Mouse (Mus musculus): ENCODE data around the gene Sult5a1.
"Not testable (repeated sequence)": the region's sequence is repeated elsewhere in the genome, so short reads cannot be mapped to it uniquely, and the experiment has no call there.

Sult5a1 gene

DNA sequence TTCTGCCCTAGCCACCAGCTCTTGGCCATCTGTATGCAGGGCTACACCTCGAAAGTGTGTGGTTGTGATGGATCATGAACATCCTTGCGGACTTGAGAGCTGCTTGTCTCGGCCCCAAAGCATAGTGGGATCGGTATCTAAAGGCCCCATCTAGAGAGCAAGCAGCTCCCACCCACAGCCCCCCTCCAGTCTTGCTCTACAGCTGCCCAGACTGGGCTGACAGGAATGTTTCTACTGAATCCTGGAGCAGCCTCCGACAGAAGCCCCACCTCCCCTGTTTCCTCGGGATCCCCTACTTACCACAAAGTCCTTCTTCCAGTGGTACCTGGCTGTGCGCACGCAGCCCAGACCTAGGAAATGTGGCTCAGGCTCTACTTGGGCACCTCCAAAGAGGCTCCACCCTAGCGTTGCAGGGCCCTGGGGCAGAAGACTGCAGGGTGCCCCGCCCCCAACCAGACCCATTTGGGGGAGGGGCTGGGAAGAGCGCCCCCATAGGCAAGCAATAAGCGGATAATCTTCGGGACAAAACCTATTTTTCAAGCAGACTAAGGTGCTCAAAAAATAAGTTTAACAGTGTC, at the start of gene Sult5a1:
Gene Sult5a1, minus strand, starts transcription at position 428 of the 578 bp plus-strand sequence.
- no peak for DNase-seq

GRCm38 (mm10) chr8:123203571-123203970, 45.5 kb upstream of the Sult5a1 start:
- DNase-seq = no peak

GRCm38 (mm10) chr8:123202288-123202687, 44.2 kb upstream of the Sult5a1 start:
- DNase-seq = peak; percentile 71 to 85

- DNase-seq = peak in 1 of 2 experiments; percentile 1
These were observed 41.7 kb upstream of the Sult5a1 start for GRCm38 (mm10) chr8:123199864-123200263.

DNA sequence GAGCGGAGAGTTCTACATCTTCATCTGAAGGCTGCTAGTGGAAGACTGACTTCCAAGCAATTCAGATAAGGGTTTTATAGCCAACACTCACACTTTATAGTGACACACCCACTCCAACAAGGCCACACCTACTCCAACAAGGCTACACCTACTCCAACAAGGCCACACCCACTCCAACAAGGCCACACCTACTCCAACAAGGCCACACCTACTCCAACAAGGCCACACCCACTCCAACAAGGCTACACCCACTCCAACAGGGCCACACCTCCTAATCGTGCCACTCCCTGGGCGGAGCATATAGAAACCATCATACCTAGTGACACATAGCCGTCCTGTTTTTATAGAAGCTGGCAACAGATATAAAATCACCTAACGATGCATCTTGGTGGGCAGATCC, 38.9 kb upstream of the Sult5a1 start:
- not testable (repeated sequence) for DNase-seq

DNA sequence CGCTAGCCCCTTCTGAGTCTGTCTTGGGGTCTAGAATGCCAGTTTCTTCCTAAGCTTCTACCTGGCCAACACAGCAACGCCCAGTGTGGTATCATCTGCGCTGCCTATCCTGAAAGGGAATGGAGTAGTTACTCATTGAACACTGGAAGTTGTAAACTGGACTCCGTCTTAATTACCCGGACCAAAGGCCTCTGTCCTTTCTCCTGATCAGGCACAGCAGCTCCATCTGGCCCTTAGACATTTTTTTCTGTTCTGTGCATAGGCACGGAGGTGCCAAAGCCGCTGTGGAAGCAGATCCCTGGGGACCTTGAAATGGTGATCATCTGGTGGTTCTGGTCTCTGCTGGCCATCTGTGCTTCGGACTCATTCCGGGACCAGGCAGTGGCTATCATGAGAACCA, 35.7 kb upstream of the Sult5a1 start:
- DNase-seq = no peak

DNA sequence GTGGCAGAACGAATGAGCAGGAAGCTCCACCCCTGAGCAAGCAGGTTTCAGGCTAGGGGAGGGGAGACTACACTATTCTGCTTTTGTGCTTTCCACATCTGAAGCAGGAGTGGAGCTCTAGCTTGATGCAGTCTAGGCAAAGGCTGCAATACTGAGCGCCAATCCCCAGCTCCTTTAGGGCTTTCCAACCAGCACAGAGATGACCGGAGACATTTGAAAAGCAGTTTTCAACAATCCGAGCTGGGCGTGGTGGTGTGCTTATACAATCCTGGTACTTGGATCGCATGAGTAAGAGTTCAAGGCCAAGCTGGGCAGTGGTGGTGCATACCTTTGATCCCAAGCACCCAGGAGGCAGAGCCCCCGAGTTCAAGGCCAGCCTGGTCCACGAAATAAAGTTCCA, 33.8 kb upstream of the Sult5a1 start:
- DNase-seq = no peak

GRCm38 (mm10) chr8:123190678-123191077, 32.6 kb upstream of the Sult5a1 start:
- peak; percentile 60 to 81 for DNase-seq

GRCm38 (mm10) chr8:123188841-123189240, 30.7 kb upstream of the Sult5a1 start:
- DNase-seq = no peak

DNA sequence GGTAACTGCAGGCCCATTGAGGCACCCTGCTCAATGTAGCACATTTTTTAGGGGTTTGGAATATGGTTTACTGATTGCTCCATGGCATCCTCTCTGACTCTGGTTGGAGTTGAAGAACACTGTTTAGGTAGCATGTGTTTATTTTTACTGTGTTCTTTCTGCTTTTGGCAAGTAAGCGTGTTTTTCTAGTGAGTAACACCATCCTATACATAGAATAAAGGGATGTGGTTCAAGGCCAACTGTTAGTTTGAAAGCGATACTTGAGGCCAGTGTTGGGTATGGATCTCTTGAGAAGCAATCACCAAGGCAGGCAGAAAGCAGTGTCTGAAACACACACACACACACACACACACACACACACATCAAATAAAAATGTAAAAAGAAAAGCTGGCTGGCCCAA, 29.9 kb upstream of the Sult5a1 start:
- DNase-seq = no peak

DNA sequence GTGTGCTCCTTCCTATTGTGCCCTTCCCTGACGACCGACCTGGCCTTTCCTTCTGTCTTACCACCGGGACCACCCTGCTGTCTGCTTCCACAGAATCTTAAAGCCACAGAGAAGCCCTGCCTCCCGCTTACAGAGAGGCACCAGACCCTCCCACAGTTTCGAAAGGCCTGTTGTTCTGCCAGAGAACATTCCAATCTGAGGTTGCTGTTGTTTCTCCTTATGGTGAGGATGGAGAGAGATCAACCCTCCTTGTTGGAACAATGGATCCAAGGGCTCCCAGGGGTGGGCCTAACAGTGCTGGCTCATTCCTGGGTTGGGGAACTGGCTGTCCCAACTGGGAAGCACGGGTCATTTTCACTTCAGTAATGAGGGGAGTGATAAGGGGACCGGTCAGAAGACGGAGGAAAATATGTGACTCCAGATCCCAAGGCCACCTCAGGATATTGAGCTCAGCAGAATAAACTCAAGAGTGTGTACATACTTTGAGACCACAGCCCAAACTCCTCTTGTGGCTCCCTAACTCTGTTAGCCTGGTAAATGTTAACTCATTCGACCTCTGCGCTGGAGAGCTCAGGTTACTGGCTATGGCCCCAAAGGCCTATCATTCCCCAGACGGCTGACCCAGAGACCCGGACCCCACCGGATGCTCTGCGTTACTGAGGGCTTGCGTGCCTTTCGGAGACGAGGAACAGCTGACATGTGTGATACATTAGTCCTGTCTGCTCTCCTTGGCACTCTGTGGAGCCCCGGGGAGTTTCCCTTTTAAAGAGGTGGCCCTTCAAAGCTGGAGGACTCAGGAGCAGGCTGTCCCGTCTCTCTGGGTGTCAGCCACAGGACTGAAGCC, 27.7 kb upstream of the Sult5a1 start, which contains the start of gene Dpep1:
Gene Dpep1, plus strand, starts transcription at position 677 of the 844 bp plus-strand sequence.
- no peak for DNase-seq

DNA sequence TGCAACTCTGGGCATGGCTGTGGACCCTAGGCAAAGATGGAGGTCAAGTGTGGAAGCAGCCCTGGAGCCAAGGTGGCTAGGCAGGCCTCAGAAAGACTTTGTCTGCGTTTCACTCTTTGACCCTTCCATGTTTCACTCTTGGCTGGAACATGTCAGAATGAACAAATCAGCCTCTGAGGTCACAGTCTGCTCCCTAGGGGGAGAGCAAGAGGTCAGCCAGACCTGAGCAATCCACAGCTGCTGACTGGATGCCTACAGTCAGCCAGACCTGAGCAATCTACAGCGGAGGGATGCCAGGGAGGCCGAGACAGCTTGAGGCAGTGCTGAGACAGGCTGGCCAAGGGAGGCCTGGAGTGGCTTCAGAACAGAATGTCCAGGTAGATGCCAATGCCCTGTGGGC, 23.3 kb upstream of the Sult5a1 start:
- no peak for DNase-seq

DNA sequence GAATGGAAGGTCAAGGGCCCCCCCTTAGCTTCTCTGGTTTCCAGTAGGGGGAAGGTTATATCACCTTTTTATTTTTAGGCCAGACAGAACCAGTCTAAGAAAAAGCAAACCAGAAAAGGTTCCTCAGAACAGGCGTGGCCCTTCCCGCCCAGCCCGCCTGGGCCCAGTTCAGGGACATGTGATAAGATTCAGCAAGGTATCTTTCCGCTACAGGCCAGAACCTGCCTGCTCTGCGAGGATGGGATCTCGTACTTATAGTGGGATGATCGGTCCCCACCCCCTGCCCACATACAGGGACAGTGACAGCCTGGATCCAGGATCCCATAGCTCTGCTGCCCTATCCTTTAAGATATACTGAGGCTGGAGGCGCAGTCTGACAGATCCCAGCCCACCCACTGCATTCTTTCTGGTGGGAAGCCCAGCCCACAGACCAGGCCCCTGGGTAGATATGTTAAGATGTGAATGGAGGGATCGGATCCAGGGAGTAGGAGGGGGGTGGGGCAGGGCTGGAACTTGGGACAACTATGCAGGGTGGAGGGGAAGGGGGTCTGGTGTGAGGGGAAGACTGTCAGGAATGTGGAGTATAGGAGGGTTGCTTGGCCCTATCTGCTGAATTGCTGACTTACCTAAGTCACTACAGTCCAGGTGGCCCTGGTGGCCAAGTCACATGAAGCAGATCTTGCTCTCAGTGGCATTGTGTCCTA, 1.9 kb downstream of the Sult5a1 start:
- DNase-seq = no peak

DNA sequence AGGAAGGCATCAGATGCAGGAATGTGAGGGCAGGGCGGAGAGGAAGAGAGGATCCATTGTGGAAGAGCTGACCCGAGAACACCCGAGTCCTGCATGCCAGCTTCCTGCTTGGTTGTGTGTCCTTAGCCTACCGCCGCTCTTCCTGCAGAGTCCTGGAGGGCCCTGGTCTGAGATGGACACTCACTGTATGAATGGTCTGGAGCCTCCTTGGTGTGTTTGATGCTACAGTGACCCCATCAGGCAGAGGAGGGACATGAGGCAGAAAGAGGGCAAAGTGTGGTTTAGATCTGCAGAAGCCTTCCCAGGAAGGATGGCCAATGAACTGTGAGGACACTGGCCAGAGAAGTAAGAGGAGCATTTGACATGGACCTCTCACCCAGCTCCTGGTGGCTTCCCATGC, 2.9 kb downstream of the Sult5a1 start:
- DNase-seq = peak; percentile 43 to 53

DNA sequence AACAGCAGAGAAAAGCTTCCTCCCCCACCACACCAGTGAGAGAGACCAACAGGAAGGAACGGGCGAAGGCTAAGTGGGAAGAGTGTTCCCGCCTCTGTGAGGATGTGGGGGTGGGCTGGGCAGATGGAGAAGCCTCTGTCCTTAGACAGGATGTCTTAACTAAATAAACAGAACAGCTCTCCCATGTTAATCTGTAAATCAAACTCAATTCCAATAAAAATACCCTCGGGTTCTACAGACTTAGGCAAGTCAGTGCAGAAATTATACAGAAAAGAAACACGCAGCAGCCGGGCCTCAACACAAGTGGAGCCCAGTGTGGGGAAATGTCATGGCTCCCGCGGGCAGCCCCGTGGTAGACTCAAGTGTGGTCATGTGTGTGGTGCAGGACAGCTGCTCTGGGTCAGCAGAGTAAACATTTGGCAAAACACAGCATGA, 7.4 kb downstream of the Sult5a1 start:
- DNase-seq = no peak

DNA sequence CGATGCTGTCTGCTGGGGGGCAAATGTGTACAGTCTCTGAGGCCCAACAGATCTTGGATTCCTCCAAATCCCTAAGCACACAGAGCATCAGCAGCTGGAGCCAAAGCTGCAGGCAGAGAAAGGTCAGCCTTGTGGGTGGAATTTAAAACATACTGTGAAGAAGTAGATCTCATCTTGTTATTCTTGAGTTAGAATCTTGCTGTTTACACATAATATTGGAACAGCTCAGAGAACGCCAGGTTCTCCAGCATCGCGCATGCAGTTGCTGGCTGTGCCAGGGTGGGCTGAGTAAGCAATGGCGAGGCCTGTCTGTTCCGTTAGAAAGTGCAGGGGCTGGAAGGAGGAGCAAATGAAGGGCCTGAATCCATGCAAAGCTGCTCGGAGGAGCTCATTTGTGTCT, 11.7 kb downstream of the Sult5a1 start:
- no peak for DNase-seq

- DNase-seq = no peak
These were observed 12.8 kb downstream of the Sult5a1 start for GRCm38 (mm10) chr8:123145279-123145678.

DNA sequence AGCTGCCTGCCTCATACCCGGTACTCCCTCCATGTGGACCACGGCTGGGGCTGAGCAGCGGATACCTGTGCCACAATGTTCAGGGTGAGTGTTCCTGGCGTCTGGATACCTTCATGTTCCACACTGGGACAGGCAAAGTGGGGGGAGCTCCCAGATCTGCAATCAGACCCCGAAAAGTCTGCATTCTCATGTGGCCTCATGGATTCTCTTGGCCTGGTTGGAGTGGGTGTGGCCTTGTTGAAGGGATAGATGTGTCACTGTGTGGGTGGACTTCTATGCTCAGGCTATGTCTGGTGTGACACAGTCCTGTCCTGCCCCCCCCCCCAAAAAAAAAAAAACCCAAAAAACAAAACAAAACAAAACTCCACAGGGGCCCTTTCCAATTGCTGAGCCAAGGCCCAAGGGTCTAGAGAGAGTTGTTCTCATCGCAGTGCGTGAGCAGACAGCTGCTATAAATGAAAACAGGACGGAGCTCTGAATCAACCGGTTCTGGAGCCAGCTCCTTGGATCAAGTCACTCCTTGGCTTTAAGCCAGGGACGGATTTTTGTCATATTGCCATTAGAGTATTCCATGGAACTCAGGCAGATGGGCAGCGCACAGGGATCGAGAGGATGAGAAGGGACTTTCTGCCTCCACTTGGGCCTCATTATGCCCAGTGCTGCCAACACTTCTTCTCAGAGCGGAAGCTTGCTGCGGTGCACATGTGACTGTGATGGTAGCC, 16.2 kb downstream of the Sult5a1 start:
- peak; percentile 75 to 86 for DNase-seq

DNA sequence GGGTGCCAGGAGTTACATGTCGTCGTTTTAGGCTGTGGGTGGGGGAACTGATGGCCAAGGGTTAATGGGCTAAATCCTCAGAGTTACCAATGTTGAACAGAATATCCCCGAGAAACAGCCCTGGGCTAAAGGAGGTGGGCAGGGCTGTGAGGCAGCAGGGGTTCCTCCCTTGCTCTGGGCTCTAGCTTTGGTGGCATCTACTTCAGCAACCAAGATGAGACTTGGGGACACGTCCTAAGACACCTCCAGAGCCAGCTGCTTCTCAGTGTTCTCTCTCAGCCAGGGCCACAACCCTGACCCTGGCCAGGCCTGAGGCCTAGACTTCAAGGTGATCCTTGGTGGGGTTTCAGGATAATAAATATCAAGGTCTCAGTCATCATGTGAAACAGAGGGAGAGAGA, 19.4 kb downstream of the Sult5a1 start:
- no peak for DNase-seq

DNA sequence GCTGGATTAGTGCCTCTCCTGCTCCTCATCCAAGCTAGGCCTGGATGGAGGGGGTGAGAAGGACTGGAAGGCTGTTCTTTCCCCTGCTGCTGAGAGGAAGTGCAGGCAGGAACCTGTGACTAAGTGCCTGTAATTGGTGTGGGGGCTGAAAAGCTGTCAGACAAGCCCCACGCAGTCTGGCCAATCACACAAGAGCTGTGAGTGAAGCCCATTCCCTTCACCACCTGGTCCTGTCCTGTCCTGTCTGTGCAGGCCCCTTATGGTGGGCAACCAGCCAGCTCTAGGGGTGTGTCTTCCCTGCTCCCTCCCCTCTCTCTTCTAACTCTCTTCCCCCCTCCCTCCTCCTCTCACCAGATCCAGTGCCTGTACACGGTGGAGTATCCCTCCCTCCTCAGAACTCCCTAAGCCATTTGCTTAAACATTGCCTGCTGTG, 20.5 kb downstream of the Sult5a1 start:
- DNase-seq = peak in 1 of 2 experiments; percentile 19

DNA sequence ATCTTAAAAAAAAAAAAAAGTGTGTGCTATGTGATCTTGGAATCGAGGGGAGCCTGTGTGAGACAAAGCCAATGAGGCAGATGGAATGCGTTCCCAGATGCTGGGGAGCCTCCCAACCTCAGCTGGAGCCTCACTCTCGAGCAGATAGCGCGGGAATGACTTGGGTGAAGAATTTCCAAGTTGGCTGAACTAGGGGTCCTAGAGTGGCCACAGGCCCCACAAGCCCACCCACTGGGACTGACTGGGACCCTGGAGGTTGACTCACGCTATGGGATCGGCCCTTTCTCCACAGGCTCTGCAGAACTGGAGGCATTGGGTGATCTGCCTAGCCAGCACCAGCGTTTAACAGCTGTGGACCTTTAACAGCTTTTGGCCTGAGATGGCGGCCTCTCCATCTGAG, 21.8 kb downstream of the Sult5a1 start:
- no peak for DNase-seq

GRCm38 (mm10) chr8:123135806-123136205, 22.3 kb downstream of the Sult5a1 start:
- no peak for DNase-seq

DNA sequence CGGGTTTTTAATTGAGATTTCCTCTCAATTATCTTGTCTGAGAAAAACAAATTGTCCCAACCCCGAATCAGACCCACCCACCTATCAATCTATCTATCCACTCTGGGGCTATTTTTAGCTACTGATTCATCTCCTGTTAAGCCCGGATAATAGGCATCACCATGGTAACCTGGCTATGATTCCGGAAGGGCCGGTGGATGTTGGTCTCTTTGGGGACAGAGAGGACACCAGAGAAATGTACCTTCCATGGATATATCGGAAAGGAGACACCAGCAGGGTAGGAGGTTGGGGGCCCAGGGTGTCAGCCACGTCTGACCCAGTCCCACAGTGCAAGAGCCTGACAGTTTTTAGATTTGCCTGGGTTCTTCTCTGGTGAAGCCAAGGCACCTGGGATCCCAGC, 22.7 kb downstream of the Sult5a1 start:
- peak in 1 of 2 experiments; percentile 31 for DNase-seq
